Mouse (Mus musculus): ENCODE results near the gene Hsd17b14. TPM values are rescaled to one million over a fixed set of nuclear protein-coding genes. Genes with fewer than 3 reads are reported as not detected.

Gene Hsd17b14
- total RNA-seq, 2 experiments from 2014 or later, result 0.28 TPM; not detected in 1

GRCm38 (mm10) chr7:45605704-45606289 lies 51.1 kb downstream of the Hsd17b14 start:
- no peak for DNase-seq

DNA sequence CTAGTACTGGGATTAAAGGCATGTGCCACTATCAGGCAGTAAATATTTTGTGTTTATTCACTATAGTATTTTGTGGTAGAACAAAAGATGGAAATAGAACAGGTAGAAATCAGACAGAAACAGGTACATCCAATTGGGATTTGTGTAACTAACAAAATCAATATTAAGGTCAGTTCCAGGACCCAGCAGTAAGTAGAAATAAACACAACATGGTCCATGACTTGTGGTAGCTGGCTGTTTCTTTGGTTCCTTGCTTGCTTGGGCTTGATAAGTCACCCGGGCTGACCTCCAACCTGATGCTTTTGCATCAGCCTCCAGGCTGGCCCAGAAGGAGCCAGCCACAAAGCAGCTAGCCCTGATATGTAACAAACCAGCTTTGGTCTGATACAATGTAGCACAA lies 54.8 kb downstream of the Hsd17b14 start:
- no peak for DNase-seq

DNA sequence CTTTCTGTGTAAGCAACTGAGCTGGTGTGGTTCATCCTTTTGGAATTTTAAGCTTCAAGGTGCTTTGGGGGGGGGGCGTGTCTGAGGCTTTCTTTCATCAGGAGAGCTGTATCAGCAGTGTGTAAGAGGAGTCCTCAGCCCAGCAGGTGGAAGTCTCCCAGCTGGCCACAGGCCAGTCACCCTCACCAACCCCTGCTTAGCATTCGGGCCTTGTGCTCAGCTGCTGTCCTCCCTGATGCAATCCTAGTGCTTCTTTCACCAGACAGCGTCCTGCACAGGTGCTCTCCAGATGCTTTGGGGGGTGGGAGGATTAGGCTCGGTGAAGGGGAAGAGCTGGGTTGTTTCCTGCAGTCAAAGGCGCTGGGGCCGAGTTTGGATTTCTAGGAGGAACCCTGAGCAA lies 61.6 kb downstream of the Hsd17b14 start:
- DNase-seq, result no peak

GRCm38 (mm10) chr7:45617042-45617695 lies 62.5 kb downstream of the Hsd17b14 start, which contains the start of gene Fut1:
Gene Fut1 (plus strand): TSS chr7:45617289.
- no peak for DNase-seq

Other genes starting within 250 kb of the Hsd17b14 start
- gene Trpm4, start 221.1 kb upstream of the Hsd17b14 start, total RNA-seq (2021), result 10 to 100 TPM; 12.9 to 14.8 TPM
- gene Hrc, start 219.6 kb upstream of the Hsd17b14 start, total RNA-seq (2021), result under 1 TPM; 0.20 to 0.46 TPM
- 100 to 1,000 TPM; 126 to 128 TPM for gene Ppfia3, start 187.9 kb upstream of the Hsd17b14 start, total RNA-seq (2021)
- 100 to 1,000 TPM; 133 to 154 TPM for gene Lin7b, start 184.3 kb upstream of the Hsd17b14 start, total RNA-seq (2021)
- gene Snrnp70, start 159.2 kb upstream of the Hsd17b14 start, total RNA-seq (2021), result 100 to 1,000 TPM; 379 to 450 TPM
- not detected for gene Kcna7, start 149.2 kb upstream of the Hsd17b14 start, total RNA-seq (2021)
- under 1 TPM; 0.17 to 0.18 TPM for gene Ntf5, start 141.2 kb upstream of the Hsd17b14 start, total RNA-seq (2021)
- not detected for gene Lhb, start 134.1 kb upstream of the Hsd17b14 start, total RNA-seq (2021)
- gene Gys1, start 120.0 kb upstream of the Hsd17b14 start, total RNA-seq (2021), result 10 to 100 TPM; 14.5 to 18.6 TPM
- gene Ruvbl2, start 116.8 kb upstream of the Hsd17b14 start, total RNA-seq (2021), result 10 to 100 TPM; 33.0 to 39.9 TPM
- gene Ftl1, start 95.0 kb upstream of the Hsd17b14 start, total RNA-seq (2021), result 100 to 1,000 TPM; 187 to 197 TPM
- 10 to 100 TPM; 73.5 to 80.8 TPM for gene Bax, start 88.0 kb upstream of the Hsd17b14 start, total RNA-seq (2021)
- gene Tulp2, start 73.0 kb upstream of the Hsd17b14 start, total RNA-seq (2021), result not detected
- 1 to 10 TPM in 1 of 2 experiments, not detected in 1; 2.5 TPM for gene Gm45808, start 68.1 kb upstream of the Hsd17b14 start, total RNA-seq (2021)
- 1 to 10 TPM; 3.1 to 3.9 TPM for gene Dhdh, start 66.1 kb upstream of the Hsd17b14 start, total RNA-seq (2021)
- 10 to 100 TPM; 94.0 to 98.0 TPM for gene Nucb1, start 44.5 kb upstream of the Hsd17b14 start, total RNA-seq (2021)
- gene Ppp1r15a, start 28.6 kb upstream of the Hsd17b14 start, total RNA-seq (2021), result 10 to 100 TPM; 17.4 to 20.0 TPM
- gene Plekha4, start 28.6 kb upstream of the Hsd17b14 start, total RNA-seq (2021), result under 1 TPM; 0.77 to 0.86 TPM
- 10 to 100 TPM; 23.5 to 29.9 TPM for gene Bcat2, start 15.3 kb downstream of the Hsd17b14 start, total RNA-seq (2021)
- not detected for gene Fgf21, start 60.6 kb downstream of the Hsd17b14 start, total RNA-seq (2021)
- gene Fut1, start 62.4 kb downstream of the Hsd17b14 start, total RNA-seq (2021), result not detected
- gene Izumo1, start 66.9 kb downstream of the Hsd17b14 start, total RNA-seq (2021), result not detected
- gene Rasip1, start 72.6 kb downstream of the Hsd17b14 start, total RNA-seq (2021), result 1 to 10 TPM; 6.1 to 6.6 TPM
- gene Mamstr, start 85.1 kb downstream of the Hsd17b14 start, total RNA-seq (2021), result 1 to 10 TPM; 2.3 to 2.8 TPM
- under 1 TPM in 1 of 2 experiments, not detected in 1; 0.18 TPM for gene Fut2, start 111.5 kb downstream of the Hsd17b14 start, total RNA-seq (2021)
- 1 to 10 TPM; 5.5 to 6.0 TPM for gene Ntn5, start 129.1 kb downstream of the Hsd17b14 start, total RNA-seq (2021)
- gene Sec1, start 139.5 kb downstream of the Hsd17b14 start, total RNA-seq (2021), result 1 to 10 TPM; 2.0 to 2.7 TPM
- 100 to 1,000 TPM; 191 to 217 TPM for gene Car11, start 144.9 kb downstream of the Hsd17b14 start, total RNA-seq (2021)
- gene Dbp, start 150.2 kb downstream of the Hsd17b14 start, total RNA-seq (2021), result 10 to 100 TPM; 49.8 to 51.5 TPM
- gene Rpl18, start 160.6 kb downstream of the Hsd17b14 start, total RNA-seq (2021), result 100 to 1,000 TPM; 372 to 375 TPM
- gene Sphk2, start 163.1 kb downstream of the Hsd17b14 start, total RNA-seq (2021), result 10 to 100 TPM; 36.6 to 37.2 TPM
- under 1 TPM; 0.12 to 0.13 TPM for gene Fam83e, start 166.3 kb downstream of the Hsd17b14 start, total RNA-seq (2021)
- gene Spaca4, start 170.9 kb downstream of the Hsd17b14 start, total RNA-seq (2021), result not detected
- gene Lmtk3, start 228.8 kb downstream of the Hsd17b14 start, total RNA-seq (2021), result 100 to 1,000 TPM; 285 to 298 TPM
- gene Sult2b1, start 229.8 kb downstream of the Hsd17b14 start, total RNA-seq (2021), result 1 to 10 TPM; 6.3 to 7.0 TPM

Measured in layer of hippocampus, postnatal 36 days (tissue).